Mouse (Mus musculus) frontal cortex, postnatal 14 days (tissue): ENCODE results near the gene Irf8.

Experiments used
- DNase-seq, 2 experiments: peaks; one replicate each; pipeline ENCODE4 v3.0.0; 2022; ENCODE audit warnings: low spot score in 2 of 2

Irf8 gene

GRCm38 (mm10) chr8:120735770-120736481 lies at the start of gene Irf8:
Gene Irf8, plus strand, starts transcription at chr8:120736358.
- DNase-seq: peak; percentile 68 to 77

GRCm38 (mm10) chr8:120686576-120686975 lies 49.6 kb upstream of the Irf8 start:
- no peak for DNase-seq

- no peak for DNase-seq
Observed at GRCm38 (mm10) chr8:120687786-120688185, 48.4 kb upstream of the Irf8 start.

GRCm38 (mm10) chr8:120688511-120688910 lies 47.6 kb upstream of the Irf8 start:
- DNase-seq: no peak

GRCm38 (mm10) chr8:120692934-120693333 lies 43.2 kb upstream of the Irf8 start:
- no peak for DNase-seq

- DNase-seq: no peak
Observed at GRCm38 (mm10) chr8:120693861-120694493, 42.2 kb upstream of the Irf8 start.

GRCm38 (mm10) chr8:120696401-120697153 lies 39.6 kb upstream of the Irf8 start:
- no peak for DNase-seq

- no peak for DNase-seq
Observed at GRCm38 (mm10) chr8:120697154-120697978, 38.8 kb upstream of the Irf8 start.

- DNase-seq: no peak
Observed at GRCm38 (mm10) chr8:120697979-120698272, 38.2 kb upstream of the Irf8 start.

GRCm38 (mm10) chr8:120698426-120698825 lies 37.7 kb upstream of the Irf8 start:
- no peak for DNase-seq

GRCm38 (mm10) chr8:120699079-120699478 lies 37.1 kb upstream of the Irf8 start:
- DNase-seq: no peak

GRCm38 (mm10) chr8:120699565-120699964 lies 36.6 kb upstream of the Irf8 start:
- no peak for DNase-seq

GRCm38 (mm10) chr8:120700053-120700452 lies 36.1 kb upstream of the Irf8 start:
- no peak for DNase-seq

GRCm38 (mm10) chr8:120701758-120702465 lies 34.2 kb upstream of the Irf8 start:
- DNase-seq: no peak

GRCm38 (mm10) chr8:120704203-120704602 lies 32.0 kb upstream of the Irf8 start:
- DNase-seq: no peak

GRCm38 (mm10) chr8:120705163-120705562 lies 31.0 kb upstream of the Irf8 start:
- DNase-seq: no peak

- no peak for DNase-seq
Observed at GRCm38 (mm10) chr8:120706193-120706592, 30.0 kb upstream of the Irf8 start.

GRCm38 (mm10) chr8:120709176-120709575 lies 27.0 kb upstream of the Irf8 start:
- DNase-seq: no peak

GRCm38 (mm10) chr8:120715200-120715599 lies 21.0 kb upstream of the Irf8 start:
- no peak for DNase-seq

GRCm38 (mm10) chr8:120715996-120716680 lies 20.0 kb upstream of the Irf8 start:
- no peak for DNase-seq
